Mouse (Mus musculus): ENCODE data around the gene Astn2. TPM values are rescaled to one million over a fixed set of nuclear protein-coding genes. Genes with fewer than 3 reads are reported as not detected.

Astn2 gene
- polyA plus RNA-seq, 1 experiment, result 0.65 TPM

GRCm38 (mm10) chr4:65958369-65959187 lies 445.8 kb downstream of the Astn2 start:
- 88% methylated on average over 5 of the region's 5 CpGs for WGBS
- Histone ChIP-seq H3K27ac (ENCODE audit: control insufficient read depth, insufficient read depth, low read length) (no peak overlapping the region), H3K4me3 (ENCODE audit: control insufficient read depth, insufficient read depth, low read length) (no peak overlapping the region), H3K4me1 (replicated peaks; ENCODE audit: control insufficient read depth, insufficient read depth, low read length) (no peaks in the 10 kb centered on the region), H3K36me3 (ENCODE audit: control insufficient read depth, insufficient read depth, low read length) (no peaks in the 10 kb centered on the region), H3K27me3 (ENCODE audit: control insufficient read depth, insufficient read depth, low read length) (no peaks in the 10 kb centered on the region)
- TF ChIP-seq POLR2A (IDR thresholded peaks at IDR 0.05; ENCODE audit: control insufficient read depth, extremely low read depth, insufficient read depth, low read length, poor library complexity) (no peak), CTCF (IDR thresholded peaks at IDR 0.05; ENCODE audit: borderline replicate concordance, control insufficient read depth, extremely low read depth, insufficient read depth, low read length, poor library complexity) (no peak)
- DNase-seq, result no peak

- TF ChIP-seq POLR2A (IDR thresholded peaks at IDR 0.05; ENCODE audit: control insufficient read depth, extremely low read depth, insufficient read depth, low read length, poor library complexity), result no peak
- no peak for TF ChIP-seq CTCF (IDR thresholded peaks at IDR 0.05; ENCODE audit: borderline replicate concordance, control insufficient read depth, extremely low read depth, insufficient read depth, low read length, poor library complexity)
- 97% methylated on average over 1 of the region's 1 CpGs for WGBS
- no peaks in the 10 kb centered on the region for H3K27me3 ChIP-seq (ENCODE audit: control insufficient read depth, insufficient read depth, low read length)
Observed at GRCm38 (mm10) chr4:65951918-65952317, 452.5 kb downstream of the Astn2 start.

GRCm38 (mm10) chr4:65947141-65947649 lies 457.2 kb downstream of the Astn2 start:
- 95% methylated on average over 3 of the region's 3 CpGs for WGBS
- TF ChIP-seq POLR2A (IDR thresholded peaks at IDR 0.05; ENCODE audit: control insufficient read depth, extremely low read depth, insufficient read depth, low read length, poor library complexity) (no peak), CTCF (IDR thresholded peaks at IDR 0.05; ENCODE audit: borderline replicate concordance, control insufficient read depth, extremely low read depth, insufficient read depth, low read length, poor library complexity) (no peak)
- no peaks in the 10 kb centered on the region for H3K27me3 ChIP-seq (ENCODE audit: control insufficient read depth, insufficient read depth, low read length)
- no peaks in the 10 kb centered on the region for H3K36me3 ChIP-seq (ENCODE audit: control insufficient read depth, insufficient read depth, low read length)
- no peak for DNase-seq
- no peak overlapping the region for H3K27ac ChIP-seq (ENCODE audit: control insufficient read depth, insufficient read depth, low read length)
- H3K4me1 ChIP-seq (replicated peaks; ENCODE audit: control insufficient read depth, insufficient read depth, low read length), result no peaks in the 10 kb centered on the region
- no peak overlapping the region for H3K4me3 ChIP-seq (ENCODE audit: control insufficient read depth, insufficient read depth, low read length)

More at GRCm38 (mm10) chr4:65951918-65952317, 452.5 kb downstream of the Astn2 start:
- Histone ChIP-seq H3K36me3 (ENCODE audit: control insufficient read depth, insufficient read depth, low read length) (no peaks in the 10 kb centered on the region), H3K27ac (ENCODE audit: control insufficient read depth, insufficient read depth, low read length) (no peak overlapping the region), H3K4me1 (replicated peaks; ENCODE audit: control insufficient read depth, insufficient read depth, low read length) (no peaks in the 10 kb centered on the region), H3K4me3 (ENCODE audit: control insufficient read depth, insufficient read depth, low read length) (no peak overlapping the region)
- no peak for DNase-seq

- H3K27ac ChIP-seq (ENCODE audit: control insufficient read depth, insufficient read depth, low read length), result no peak overlapping the region
- H3K4me3 ChIP-seq (ENCODE audit: control insufficient read depth, insufficient read depth, low read length), result no peak overlapping the region
- TF ChIP-seq POLR2A (IDR thresholded peaks at IDR 0.05; ENCODE audit: control insufficient read depth, extremely low read depth, insufficient read depth, low read length, poor library complexity) (no peak), CTCF (IDR thresholded peaks at IDR 0.05; ENCODE audit: borderline replicate concordance, control insufficient read depth, extremely low read depth, insufficient read depth, low read length, poor library complexity) (no peak)
- no peaks in the 10 kb centered on the region for H3K36me3 ChIP-seq (ENCODE audit: control insufficient read depth, insufficient read depth, low read length)
- DNase-seq, result no peak
- H3K4me1 ChIP-seq (replicated peaks; ENCODE audit: control insufficient read depth, insufficient read depth, low read length), result no peaks in the 10 kb centered on the region
- 90% methylated on average over 2 of the region's 2 CpGs for WGBS
- H3K27me3 ChIP-seq (ENCODE audit: control insufficient read depth, insufficient read depth, low read length), result no peaks in the 10 kb centered on the region
Observed at GRCm38 (mm10) chr4:65946021-65946420, 458.4 kb downstream of the Astn2 start.

GRCm38 (mm10) chr4:65930901-65931300 lies 473.5 kb downstream of the Astn2 start:
- Histone ChIP-seq H3K4me1 (replicated peaks; ENCODE audit: control insufficient read depth, insufficient read depth, low read length) (no peaks in the 10 kb centered on the region), H3K27me3 (ENCODE audit: control insufficient read depth, insufficient read depth, low read length) (no peaks in the 10 kb centered on the region), H3K27ac (ENCODE audit: control insufficient read depth, insufficient read depth, low read length) (no peak overlapping the region), H3K36me3 (ENCODE audit: control insufficient read depth, insufficient read depth, low read length) (no peaks in the 10 kb centered on the region), H3K4me3 (ENCODE audit: control insufficient read depth, insufficient read depth, low read length) (no peak overlapping the region)
- 80% methylated on average over 2 of the region's 2 CpGs for WGBS
- TF ChIP-seq POLR2A (IDR thresholded peaks at IDR 0.05; ENCODE audit: control insufficient read depth, extremely low read depth, insufficient read depth, low read length, poor library complexity) (no peak), CTCF (IDR thresholded peaks at IDR 0.05; ENCODE audit: borderline replicate concordance, control insufficient read depth, extremely low read depth, insufficient read depth, low read length, poor library complexity) (no peak)
- no peak for DNase-seq

- TF ChIP-seq POLR2A (IDR thresholded peaks at IDR 0.05; ENCODE audit: control insufficient read depth, extremely low read depth, insufficient read depth, low read length, poor library complexity), result no peak
- no peak for TF ChIP-seq CTCF (IDR thresholded peaks at IDR 0.05; ENCODE audit: borderline replicate concordance, control insufficient read depth, extremely low read depth, insufficient read depth, low read length, poor library complexity)
- no peaks in the 10 kb centered on the region for H3K27me3 ChIP-seq (ENCODE audit: control insufficient read depth, insufficient read depth, low read length)
- H3K36me3 ChIP-seq (ENCODE audit: control insufficient read depth, insufficient read depth, low read length), result no peaks in the 10 kb centered on the region
- 81% methylated on average over 1 of the region's 1 CpGs for WGBS
- no peak overlapping the region for H3K4me3 ChIP-seq (ENCODE audit: control insufficient read depth, insufficient read depth, low read length)
- H3K27ac ChIP-seq (ENCODE audit: control insufficient read depth, insufficient read depth, low read length), result no peak overlapping the region
- H3K4me1 ChIP-seq (replicated peaks; ENCODE audit: control insufficient read depth, insufficient read depth, low read length), result no peaks in the 10 kb centered on the region
- DNase-seq, result no peak
Observed at GRCm38 (mm10) chr4:65920294-65920693, 484.1 kb downstream of the Astn2 start.
